Mouse (Mus musculus) frontal cortex, postnatal 36 days (tissue): Measurements from ENCODE around the gene Cyp2c69.
"Not testable (repeated sequence)": the region's sequence is repeated elsewhere in the genome, so short reads cannot be mapped to it uniquely, and the experiment has no call there.

Source experiments
- DNase-seq, 2 experiments: peaks; one replicate each; pipeline ENCODE4 v3.0.0; 2022; ENCODE audit warnings: low spot score in 2 of 2

The Cyp2c69 gene

DNA sequence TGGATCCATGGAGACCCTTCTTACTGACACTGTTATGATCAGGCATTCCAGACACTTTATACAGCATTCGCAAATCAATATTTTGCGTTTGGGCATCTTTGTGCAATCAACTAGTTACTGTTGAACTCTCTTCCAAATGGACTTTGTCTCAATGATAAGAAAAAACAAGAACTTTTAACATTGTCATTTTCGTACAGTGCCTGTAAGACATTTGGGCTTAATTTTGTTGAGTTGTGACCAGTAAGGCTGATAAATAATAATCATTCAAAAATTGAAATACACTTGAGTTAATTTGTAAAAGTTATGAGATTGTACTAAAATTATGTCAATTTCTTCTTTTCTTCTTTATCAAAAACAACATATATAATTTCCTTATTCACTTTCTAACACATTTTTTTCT lies at the start of gene Cyp2c69:
Gene Cyp2c69, minus strand, starts transcription at position 101 of the 400 bp plus-strand sequence.
- DNase-seq, result not testable (repeated sequence)

- no peak for DNase-seq
These were observed 48.8 kb upstream of the Cyp2c69 start for GRCm38 (mm10) chr19:39935396-39935795.

- DNase-seq, result no peak
These were observed 43.4 kb upstream of the Cyp2c69 start for GRCm38 (mm10) chr19:39930032-39930431.

- no peak for DNase-seq
These were observed 15.1 kb upstream of the Cyp2c69 start for GRCm38 (mm10) chr19:39901656-39902055.

- DNase-seq, result not testable (repeated sequence)
These were observed 3.5 kb upstream of the Cyp2c69 start for GRCm38 (mm10) chr19:39890079-39890478.

- no peak for DNase-seq
These were observed 20.5 kb downstream of the Cyp2c69 start for GRCm38 (mm10) chr19:39866133-39866532.

GRCm38 (mm10) chr19:39820931-39821330 lies 65.7 kb downstream of the Cyp2c69 start:
- DNase-seq, result not testable (repeated sequence)

- DNase-seq, result not testable (repeated sequence)
These were observed 70.2 kb downstream of the Cyp2c69 start for GRCm38 (mm10) chr19:39816400-39816799.

DNA sequence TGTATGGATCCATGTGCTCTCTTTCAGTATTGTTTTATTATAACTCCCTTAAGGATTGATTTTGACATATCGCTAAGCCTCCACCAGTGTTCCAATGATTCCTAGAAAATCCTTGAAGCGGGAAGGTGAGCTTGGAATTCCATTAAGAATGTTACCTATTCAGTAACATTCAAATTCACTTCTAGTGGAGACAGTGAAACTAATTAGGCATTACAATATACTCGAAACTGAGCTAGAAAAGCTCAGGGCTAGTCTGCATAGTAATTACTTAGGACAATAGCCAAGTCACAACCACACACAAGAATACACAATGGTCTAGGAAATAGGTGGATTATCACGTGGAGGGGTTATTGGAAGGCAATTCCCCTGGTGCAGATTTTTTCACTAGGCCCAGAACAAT lies 70.6 kb downstream of the Cyp2c69 start:
- DNase-seq, result not testable (repeated sequence)

- not testable (repeated sequence) for DNase-seq
These were observed 73.9 kb downstream of the Cyp2c69 start, which contains the start of gene Cyp2c40 for GRCm38 (mm10) chr19:39812714-39813113. Gene Cyp2c40 (minus strand): TSS chr19:39812814.
